Mouse (Mus musculus) hindlimb bud, embryonic 11.5 days (tissue): ENCODE measurements around the gene Ipo4.

ENCODE experiments used
- DNase-seq: peaks from one replicate; pipeline ENCODE4 v3.0.0-alpha.2; 2012; ENCODE audit warnings: low read depth, low spot score; ENCODE audit errors: extremely low spot score

Gene Ipo4

DNA sequence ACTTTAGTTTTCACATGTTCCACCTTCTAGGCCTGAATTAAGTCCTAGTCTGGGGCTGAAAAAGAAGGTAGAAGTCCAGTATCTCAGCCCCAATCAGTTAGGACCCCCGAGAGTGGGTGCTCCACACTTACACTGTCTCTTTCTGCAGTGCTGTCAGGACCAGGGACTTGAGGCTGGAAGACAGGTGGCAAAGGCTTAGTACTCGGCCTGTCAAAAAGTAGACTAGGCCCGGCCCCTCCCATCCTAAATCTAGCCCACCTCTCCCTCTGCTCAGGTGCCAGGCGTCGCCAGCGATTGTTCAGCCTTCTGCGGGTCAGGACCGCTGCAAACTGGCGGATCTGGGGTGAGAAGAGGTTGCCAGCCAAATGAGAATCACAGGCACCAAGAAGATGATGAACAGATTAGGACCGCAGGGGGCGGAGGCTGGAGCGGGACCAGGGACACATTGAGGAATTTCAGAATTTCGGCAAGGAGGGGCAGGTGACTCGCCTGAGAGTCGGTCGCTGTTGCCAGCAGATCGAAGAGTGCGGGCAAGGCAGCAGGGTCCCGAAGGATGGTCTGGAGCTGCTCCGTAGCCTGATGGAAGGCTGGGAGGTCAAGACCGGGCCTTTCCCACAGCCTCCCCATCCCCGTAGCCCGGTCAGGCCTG, 759 bp downstream of the Ipo4 start:
- DNase-seq, result no peak

DNA sequence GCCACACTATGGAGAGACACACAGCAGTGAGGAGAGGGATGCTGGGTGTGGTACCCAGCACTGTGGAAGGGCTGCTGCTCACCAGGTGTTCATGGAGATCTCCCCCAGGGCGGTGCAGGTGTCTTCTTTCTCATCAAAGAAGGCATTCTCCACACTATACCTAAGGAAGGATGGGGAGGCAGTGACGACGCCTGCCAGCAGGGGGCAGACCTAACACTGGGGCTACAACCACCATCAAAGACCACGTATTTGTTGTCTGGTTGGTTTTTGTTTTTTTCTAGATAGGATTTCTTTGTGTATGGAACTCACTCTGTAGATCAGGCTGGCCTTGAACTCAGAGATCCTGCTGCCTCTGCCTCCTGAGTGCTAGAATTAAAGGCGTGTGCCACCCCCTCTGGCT, 6.4 kb downstream of the Ipo4 start:
- DNase-seq, result no peak

DNA sequence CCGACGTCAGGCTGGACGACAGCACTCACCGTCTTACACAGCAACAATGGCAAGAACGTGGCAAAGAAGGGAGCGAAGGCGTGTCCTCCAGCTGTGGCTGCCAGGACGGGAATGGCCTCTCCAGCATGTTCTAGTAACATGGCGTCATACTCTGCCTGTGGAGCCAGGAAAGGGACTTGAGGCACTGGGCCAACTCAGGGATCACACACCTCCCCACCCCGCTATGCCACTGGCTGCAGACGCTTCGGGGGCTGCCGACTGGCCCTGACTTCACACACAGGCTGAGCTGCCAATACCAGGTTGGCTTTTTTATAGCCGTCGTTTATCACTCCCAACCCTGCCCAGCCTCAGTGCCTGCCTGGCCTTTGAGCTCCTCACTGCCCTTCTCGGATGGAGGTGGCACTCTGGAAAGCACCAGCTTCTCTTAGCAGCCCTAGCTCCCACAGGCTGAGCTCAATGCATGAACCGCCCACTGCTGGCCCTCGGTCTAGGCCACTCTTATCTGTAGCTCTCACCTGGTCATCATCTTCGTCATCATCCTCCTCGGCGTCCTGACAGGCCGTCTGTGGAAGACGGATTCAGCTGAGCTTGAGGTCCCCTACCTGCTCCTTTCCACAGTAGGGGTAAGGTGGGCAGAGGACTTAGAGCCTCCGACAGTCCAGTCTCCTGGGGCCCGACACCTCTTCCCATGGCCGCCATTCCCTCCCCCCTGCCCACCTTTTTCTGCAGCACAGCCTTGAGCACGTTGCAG, 7.5 kb downstream of the Ipo4 start:
- no peak for DNase-seq

DNA sequence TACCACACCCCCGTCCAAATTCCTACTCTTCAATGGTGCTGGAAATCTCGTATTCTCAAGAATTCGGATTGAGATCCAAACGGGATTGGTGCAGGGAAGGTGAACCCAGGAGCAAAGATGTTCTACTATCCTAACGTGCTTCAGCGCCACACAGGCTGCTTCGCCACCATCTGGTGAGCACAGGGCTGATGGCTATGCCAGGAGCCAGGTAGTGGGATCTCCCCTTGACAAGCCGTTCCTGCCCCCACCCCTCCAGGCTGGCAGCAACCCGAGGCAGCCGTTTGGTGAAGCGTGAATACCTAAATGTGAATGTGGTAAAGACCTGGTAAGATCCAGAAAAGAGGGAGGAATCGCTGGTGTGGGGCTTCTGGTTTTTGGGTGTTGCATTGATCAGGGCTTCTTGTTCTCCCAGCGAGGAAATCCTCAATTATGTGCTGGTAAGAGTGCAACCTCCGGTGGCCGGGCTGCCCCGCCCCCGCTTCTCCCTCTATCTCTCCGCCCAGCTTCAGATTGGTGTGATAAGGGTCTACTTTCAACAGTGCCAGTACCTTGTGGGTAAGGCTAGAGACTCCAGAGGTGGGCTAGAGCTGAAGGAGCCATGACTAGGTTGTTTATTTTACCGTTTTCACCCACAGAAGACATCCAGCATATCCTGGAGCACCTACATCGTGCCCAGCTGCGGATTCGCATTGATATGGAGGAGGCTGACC, 17.1 kb downstream of the Ipo4 start:
- DNase-seq, result no peak

DNA sequence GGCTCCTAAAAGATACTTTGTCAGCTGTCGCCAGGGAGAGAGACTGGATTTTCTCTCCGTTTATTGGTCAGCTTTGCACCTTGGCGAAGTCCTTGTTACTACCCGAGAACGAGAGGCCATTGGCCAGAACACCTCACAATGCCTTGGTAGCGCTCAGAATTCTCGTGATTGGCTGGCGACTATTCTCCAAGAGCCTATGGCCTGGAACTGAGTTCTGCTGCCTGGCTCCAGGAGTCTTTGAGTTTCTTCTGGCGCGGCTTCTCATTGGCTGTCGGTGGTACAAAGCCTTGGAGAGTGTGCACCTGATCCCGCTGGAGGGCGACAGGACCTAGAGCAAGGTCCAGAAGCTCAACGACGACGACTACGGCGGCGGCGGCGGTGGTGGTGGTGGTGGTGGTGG, 17.9 kb downstream of the Ipo4 start, which contains the start of gene Rec8:
Gene Rec8, plus strand, starts transcription at position 216 of the 400 bp plus-strand sequence.
- DNase-seq, result no peak

DNA sequence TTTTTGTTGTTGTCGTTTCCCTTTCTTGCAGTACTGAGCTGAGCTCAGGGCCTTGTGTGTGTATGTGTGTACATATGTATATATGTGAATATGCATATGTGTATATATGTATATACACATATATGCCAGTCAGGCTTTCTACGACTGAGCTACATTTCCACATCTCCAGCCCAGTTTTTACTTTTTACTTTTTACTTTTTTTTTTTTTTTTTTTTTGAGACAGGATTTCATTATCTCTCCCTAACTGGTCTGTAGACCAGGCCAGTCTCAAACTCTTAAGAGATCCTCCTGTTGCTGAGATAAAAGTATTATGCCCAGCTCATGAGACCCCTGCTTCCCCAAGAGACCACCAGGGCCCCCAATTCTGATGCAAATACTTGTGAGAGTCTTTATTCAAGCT, 18.9 kb downstream of the Ipo4 start:
- no peak for DNase-seq

DNA sequence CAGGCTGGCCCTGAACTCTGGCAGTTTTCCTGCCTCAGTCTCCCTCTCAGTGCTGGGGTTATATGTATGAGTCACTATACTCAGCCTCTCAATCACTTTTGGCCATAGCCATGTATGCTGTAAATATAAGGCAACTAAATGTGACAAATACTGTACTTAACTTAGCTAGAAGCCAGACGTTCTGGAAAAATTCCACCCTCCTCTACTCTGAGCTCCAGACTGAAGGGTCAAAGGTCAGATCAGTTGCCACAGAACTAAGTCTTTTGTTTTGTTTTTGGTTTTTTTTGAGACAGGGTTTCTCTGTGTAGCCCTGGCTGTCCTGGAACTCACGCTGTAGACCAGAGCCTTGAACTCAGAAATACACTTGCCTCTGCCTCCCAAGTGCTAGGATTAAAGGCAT, 19.9 kb downstream of the Ipo4 start:
- DNase-seq, result no peak

DNA sequence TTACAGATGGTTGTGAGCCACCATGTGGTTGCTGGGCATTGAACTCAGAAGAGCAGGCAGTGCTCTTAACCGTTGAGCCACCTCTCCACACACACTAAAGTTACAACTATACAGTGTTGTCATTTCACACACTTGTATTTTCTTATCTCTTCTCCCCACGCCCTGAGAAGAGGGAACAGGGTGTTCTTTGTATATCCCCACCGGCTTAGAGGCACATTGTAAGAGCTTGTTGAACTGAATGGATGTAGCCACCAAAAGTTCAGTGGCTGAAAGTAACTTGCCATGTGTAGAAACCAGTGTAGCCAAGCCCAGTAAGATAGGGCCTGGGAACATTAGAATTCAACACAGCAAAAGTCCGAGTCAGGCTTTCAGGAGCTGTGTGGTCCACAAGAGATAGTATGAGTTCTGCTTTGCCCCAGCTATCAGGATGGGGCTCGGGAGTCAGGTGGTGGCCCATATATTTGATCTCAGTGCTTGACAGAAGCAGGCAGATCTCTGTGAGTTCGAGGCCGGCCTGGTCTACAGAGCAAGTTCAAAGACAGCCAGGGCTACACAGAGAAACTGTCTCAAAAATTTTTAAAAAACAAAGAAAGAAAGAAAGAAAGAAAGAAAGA, 21.1 kb downstream of the Ipo4 start:
- no peak for DNase-seq

DNA sequence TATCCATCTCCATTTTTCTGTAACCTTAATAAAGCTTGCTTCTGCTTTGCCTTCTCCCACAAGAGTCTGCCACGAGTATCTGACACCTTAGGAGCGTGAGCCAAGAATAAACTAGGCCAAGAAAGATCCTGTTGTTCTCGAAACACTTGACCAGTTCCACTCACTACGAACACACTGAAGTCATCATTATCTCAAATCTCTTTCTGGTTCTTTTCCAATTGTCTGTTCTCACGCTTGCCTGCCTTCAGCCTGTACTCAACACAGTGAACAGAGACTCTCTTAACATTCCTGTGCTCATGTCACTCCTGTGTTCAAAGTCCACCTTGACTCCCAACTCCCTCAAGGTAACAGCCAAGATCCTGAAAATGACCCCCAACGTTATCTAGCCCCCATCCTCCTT, 22.4 kb downstream of the Ipo4 start:
- no peak for DNase-seq

DNA sequence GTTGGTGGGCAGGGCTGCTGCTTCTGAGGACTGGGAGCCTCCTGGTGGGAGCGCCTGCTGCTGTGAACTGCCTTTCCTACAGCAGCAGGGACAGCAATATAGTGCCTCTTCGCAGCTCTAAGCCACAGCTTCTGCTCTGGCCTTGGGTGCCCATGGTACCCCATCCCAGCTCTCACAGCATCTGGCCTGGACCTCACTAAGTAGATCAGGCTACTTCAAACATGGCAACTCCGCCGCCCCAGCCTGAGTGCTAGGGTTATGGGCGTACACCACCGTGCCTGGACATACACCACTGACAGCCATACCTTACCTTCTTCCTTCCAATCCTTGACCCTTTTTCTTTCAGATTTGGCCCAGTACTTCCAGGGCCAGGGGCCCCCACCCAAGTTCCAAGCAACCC, 27.4 kb downstream of the Ipo4 start:
- DNase-seq, result no peak

DNA sequence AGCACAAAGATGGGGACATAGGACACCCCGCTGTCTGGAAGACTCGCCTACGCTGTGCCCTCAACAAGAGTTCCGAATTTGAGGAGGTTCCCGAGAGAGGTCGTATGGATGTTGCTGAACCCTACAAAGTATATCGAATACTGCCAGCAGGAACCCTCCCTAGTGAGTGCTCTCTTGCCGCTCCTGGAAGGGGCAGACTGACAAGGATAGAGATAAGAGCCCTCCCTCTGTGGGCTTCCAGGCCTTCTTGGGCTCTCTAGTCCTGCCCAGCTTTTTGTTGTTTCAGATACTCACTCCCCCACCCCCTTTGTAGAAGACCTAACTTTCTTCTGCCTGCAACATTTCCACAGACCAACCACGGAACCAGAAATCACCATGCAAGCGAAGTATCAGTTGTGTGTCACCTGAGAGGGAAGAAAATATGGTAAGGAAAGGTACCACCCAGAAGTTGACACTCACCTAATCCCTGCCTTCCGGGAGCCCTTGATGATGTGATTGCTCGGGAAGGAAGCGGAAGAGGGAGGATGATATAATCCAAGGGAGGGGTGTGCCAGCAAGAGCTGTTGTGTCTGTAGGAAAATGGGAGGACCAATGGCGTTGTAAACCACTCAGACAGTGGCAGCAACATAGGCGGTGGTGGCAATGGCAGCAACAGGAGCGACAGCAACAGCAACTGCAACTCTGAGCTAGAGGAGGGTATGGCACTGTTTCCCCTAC, 29.9 kb downstream of the Ipo4 start:
- no peak for DNase-seq

DNA sequence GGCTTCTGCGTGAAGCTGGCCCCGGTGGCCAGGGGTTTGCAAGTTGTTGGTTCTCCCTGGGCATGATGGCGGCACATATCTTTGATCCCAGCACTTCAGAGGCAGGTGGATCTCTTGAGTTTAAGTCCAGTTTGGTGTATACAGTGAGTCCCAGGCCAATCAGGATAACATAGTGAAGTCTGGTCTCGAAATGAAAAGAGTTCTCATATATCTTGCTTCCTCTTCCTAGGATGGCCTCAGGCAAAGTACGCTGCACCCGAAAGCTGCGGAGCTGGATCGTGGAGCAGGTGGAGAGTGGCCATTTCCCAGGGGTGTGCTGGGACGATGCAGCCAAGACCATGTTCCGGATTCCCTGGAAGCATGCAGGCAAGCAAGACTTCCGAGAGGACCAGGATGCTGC, 30.9 kb downstream of the Ipo4 start:
- no peak for DNase-seq

DNA sequence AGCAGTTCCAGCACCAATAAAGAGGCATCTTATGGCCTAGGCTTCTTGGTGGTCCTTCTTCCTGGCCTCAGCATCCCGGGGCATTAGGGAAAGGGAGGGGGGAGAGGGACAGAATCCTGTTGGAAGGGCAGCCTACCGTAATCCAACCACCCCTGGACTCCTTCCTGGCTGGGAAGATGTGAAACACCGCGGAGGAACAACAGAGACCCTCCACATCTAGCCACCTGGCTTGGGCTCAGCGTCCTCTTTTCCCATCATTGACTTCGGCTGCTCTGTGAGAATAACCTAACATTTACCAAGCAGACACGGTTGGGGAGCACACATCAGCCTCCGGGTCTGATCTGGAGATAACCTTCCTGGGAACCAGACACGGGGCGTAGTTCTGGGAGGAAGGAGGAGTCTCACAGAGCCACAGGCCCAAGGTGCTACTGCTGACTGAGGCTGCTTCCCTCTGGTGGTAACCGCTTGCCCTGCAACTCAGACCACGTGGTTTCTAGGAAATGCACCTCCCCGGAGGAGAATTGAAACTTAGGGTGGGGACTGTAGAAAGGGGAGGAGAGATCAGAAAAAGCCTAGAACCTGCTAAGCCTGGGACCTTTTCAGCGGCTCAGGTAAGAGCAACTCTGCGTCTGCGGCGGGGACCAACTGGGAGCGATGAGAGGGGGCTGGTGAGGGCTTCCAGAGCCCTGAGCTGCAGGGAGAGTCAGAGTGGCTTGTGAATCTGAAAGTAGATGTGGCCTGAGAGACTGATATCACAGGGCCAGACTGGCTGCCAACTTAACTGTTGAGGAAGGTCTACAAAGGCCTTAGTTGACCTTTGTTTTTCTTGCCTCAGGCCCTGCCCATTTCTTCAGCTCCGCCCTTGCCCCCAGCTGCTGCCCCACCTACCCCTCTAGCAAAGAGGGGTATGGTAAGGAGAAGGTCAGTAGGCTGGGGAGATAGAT, 31.9 kb downstream of the Ipo4 start:
- DNase-seq, result peak; percentile 52

DNA sequence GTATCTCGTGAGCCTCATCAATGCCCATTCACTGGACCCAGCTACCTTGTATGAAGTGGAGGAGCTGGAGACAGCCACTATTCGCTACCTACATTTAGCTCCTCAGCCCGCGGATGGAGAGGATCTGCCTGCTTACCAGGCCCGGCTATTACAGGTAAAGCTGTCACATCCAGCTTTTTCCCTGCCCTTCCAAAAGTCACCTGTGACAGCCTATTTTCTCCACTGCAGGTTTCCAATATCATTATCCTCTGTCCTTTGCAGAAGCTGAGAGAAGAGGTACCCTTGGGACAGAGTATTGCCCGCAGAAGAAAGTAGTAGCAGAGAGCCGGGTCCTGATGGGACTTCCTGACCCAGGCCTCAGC, 32.5 kb downstream of the Ipo4 start, which contains the start of gene Irf9:
Gene Irf9, plus strand, starts transcription at position 301 of the 362 bp plus-strand sequence.
- no peak for DNase-seq

DNA sequence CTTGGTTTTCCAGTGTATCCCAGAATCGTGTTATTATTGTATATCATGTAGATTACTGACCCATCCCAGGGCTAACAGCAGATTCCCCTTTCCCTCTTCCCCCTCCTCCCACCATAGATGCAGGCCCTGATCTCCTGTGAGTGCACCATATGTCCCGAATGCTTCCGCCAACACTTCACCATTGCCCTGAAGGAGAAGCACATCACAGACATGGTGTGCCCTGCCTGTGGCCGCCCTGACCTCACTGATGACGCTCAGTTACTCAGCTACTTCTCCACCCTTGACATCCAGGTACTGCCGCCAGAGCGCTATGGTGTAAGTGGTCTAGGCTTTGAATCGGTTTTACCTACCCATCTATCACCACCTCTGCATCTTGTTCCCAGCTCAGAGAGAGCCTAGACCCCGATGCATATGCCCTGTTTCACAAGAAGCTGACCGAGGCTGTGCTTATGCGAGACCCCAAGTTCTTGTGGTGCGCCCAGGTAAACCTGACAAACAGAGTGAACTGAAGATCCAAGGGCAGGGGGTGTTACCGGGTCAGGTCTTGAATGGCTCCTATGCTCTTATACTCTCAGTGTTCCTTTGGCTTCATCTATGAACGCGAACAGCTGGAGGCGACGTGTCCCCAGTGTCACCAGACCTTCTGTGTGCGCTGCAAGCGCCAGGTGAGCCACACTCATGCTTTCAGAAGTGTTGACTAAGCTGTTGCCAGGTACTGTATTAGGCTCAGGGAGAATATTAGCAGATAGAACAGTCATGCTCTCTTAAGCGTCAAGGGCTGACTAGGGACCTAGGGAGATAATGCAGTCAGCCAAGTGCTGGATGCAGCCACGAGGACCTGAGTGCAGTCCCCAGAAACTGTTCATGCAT, 37.0 kb downstream of the Ipo4 start:
- no peak for DNase-seq

DNA sequence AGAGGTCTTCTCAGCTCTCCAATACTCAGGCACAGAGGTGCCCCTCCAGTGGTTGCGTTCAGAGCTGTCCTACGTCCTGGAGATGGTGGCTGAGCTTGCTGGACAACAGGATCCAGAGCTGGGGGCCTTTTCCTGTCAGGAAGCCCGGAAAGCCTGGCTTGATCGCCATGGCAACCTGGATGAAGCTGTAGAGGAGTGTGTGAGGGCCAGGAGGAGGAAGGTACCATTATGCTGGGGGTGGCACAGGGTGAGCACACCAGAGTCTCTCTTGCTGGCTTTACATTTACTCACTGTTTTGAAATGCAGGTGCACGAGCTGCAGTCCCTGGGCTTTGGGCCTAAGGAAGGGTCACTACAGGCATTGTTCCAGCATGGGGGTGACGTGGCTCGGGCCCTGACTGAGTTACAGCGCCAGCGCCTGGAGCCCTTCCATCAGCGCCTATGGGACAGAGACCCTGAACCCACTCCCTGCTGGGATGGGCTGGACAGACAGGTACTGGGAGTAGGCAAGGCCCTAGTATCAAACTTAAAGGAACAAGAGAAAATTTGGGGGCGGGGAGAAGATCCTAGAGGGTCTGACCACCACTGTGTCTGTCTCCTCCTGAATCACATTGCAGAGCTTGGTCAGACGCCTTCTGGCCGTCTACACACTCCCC, 39.6 kb downstream of the Ipo4 start:
- DNase-seq, result no peak

DNA sequence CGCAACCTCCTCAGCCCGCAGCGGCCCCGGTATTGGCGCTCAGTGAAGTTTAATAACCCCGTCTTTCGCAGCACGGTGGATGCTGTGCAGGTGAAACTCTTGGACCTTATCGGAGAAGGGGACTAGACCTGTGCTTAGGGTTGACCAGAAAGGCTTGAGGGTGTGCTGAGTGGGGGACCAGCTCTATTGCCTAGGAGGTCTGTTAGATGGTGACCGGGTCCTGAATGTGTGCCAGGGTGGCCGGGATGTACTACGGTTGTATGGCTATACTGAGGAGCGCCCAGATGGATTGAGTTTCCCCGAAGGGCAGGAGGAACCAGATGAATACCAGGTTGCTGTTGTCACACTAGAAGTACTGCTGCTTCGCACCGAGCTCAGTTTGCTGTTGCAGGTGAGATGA, 43.5 kb downstream of the Ipo4 start:
- no peak for DNase-seq

DNA sequence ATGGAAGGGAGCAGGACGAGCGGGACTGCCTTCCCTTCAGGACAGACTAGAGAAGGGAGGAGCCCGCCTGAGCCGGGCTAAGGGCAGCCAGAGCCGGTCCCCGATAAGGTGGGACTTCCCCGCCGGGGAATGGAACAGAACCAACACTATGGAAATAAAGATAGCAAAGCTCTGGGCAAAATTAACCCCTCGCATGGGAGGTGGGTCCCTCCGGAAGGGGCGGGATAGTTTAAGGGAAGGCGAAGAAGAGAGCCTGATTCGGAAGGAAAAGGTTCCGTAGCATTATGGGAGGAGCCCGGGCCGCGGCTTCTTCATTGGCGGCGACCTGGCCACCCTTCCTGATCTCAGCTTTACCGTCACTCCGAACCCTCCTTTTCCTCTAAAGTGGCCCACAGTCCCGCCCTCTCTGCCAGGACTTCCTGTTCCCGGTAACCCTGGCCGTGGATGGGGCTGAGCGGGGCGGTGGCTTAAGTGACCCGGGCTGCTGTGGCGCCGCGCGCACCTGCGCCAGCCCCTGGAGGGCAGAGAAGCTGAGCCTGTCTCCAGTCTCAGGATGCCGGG, 44.3 kb downstream of the Ipo4 start, which contains the start of gene Rnf31:
Gene Rnf31, plus strand, starts transcription at position 378 of the 561 bp plus-strand sequence.
- DNase-seq, result peak; percentile 77
